Mouse (Mus musculus) gastrocnemius, adult 8-10 months (tissue): Measurements from ENCODE around the gene Glyat. TPM values are rescaled to one million over a fixed set of nuclear protein-coding genes. Genes with fewer than 3 reads are reported as not detected.

ENCODE experiments used
- DNase-seq, 2 experiments: peaks; one replicate each; pipeline ENCODE4 v3.0.0; 2022; ENCODE audit warnings: low spot score in 2 of 2
- total RNA-seq, 4 experiments: library from RNA; stranded (reverse); gene quantifications; 2 replicates each; pipeline ENCODE4 v1.2.4; 2022

Gene Glyat
- total RNA-seq, 4 experiments from 2014 or later, result 0.40 TPM; not detected in 3

DNA sequence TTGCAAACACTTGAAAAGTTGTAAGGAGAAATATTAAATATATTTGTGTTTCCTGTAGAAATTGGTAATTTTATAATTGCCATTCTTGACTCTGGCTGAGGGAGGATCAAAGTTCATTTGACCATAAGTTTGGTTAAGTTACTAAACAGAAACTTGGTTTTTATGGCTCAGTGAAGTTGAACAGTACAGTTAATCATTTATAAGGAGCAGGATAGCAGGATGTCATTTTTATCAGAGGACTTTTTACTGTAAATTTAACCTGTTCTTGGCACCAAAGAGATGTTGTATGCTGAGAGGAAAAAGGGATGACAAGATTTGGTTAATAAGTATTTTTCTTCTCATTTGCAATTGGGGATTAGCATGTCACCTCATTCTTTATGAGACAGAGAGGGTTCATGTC lies 51.5 kb downstream of the Glyat start:
- no peak for DNase-seq

DNA sequence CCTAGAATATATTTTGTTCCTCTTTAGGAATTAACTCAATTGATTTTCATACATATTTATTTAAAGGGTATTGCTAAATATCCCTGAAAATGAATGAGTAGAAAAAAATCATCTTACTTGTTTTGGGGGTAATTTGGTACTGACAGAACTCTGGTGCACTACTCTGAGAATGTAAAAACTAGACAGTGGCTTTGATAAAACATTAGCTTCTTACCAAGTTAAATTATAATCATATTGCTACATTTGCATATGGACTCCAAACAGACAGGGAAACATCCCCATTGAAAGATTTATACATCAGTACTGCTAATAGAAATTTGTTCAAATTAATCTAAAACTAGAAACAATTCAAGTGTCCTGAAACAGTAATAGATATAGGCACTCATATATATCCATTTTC lies 52.1 kb downstream of the Glyat start:
- no peak for DNase-seq

DNA sequence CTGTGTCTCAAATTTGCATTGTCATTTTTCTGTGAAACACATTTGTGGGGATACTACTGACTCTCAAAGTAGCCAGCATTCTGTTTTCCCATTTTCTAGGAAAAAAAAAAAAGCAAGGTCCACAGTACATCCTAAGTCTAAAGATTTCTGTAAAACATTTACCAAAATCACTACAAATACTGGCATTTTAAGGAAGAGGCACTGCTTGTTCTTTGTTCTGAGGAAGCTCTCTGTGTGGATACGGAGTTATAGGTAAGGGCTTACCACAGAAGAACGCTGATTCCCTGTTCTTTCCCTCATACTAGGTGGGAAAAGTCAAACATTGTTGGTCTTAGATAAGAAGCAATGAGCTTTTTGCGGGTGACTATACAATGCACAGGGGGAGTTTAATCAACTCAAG lies 62.5 kb downstream of the Glyat start, which contains the start of gene Keg1:
TSS of gene Keg1 (plus strand) at position 197 of the 400 bp plus-strand sequence.
- no peak for DNase-seq

DNA sequence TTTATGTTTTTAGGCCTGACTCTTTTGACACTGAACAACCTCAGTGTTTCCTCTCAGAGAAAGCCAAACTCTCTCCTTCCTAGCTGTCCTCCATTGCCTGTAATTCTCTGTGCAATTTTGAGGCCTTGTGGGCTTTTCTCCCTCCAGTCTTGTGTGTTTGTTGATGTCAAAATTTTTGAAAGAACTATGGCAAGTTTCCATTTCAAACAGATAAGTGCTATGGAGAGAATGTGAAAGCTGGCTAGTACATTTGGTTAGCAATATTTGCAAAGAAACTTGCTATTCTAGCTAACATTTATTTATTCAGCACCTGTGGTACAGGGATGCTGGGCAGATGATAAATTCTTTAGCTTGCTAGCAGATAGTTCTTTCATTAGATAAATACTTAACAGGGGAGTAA lies 63.1 kb downstream of the Glyat start:
- no peak for DNase-seq

Other genes with a start within 250 kb of the Glyat start
- not detected for gene Olfr1440, start 246.0 kb upstream of the Glyat start, total RNA-seq
- not detected for gene Olfr1441, start 215.9 kb upstream of the Glyat start, total RNA-seq
- not detected for gene Pfpl, start 205.4 kb upstream of the Glyat start, total RNA-seq
- gene Mpeg1, start 172.5 kb upstream of the Glyat start, total RNA-seq, result 1 to 10 TPM in 2 of 4 experiments, under 1 TPM in 2; 0.53 to 1.4 (median 0.91) TPM
- gene Dtx4, start 131.9 kb upstream of the Glyat start, total RNA-seq, result 1 to 10 TPM; 2.1 to 2.6 (median 2.4) TPM
- 1 to 10 TPM in 3 of 4 experiments, under 1 TPM in 1; 0.92 to 1.9 (median 1.2) TPM for gene Fam111a, start 87.6 kb upstream of the Glyat start, total RNA-seq
- gene Gm4952, start 33.3 kb upstream of the Glyat start, total RNA-seq, result not detected
- gene Olfr1442, start 37.1 kb downstream of the Glyat start, total RNA-seq, result not detected
- gene Olfr1443, start 44.8 kb downstream of the Glyat start, total RNA-seq, result not detected
- gene Keg1, start 62.5 kb downstream of the Glyat start, total RNA-seq, result not detected
- gene Cntf, start 132.3 kb downstream of the Glyat start, total RNA-seq, result 1 to 10 TPM in 3 of 4 experiments, under 1 TPM in 1; 0.92 to 2.5 (median 1.8) TPM
- gene Zfp91, start 162.8 kb downstream of the Glyat start, total RNA-seq, result 100 to 1,000 TPM; 130 to 182 (median 149) TPM
- under 1 TPM in 3 of 4 experiments, not detected in 1; 0.17 to 0.27 (median 0.22) TPM for gene Lpxn, start 162.9 kb downstream of the Glyat start, total RNA-seq
- not detected for gene Gm5244, start 213.4 kb downstream of the Glyat start, total RNA-seq
- not detected for gene Olfr1444, start 224.0 kb downstream of the Glyat start, total RNA-seq